Mouse (Mus musculus) hindbrain, embryonic 12.5 days (tissue): ENCODE measurements around the gene Jmjd4. TPM values are rescaled to one million over a fixed set of nuclear protein-coding genes. Genes with fewer than 3 reads are reported as not detected.
A peak's percentile ranks its signal among the peaks of the same experiment; 100 is the strongest.

Source experiments
- ATAC-seq: fragments of 200-750 bp; cut with Nextera tagmentation; 2 replicates; pipeline ENCODE4 v1.8.0; 2017; ENCODE audit warnings: moderate TSS enrichment; ENCODE audit not compliant: low FRiP score
- H3K27ac ChIP-seq: fragments of 300-500 bp; sonication (generic); 2 replicates; pipeline ENCODE4 v1.5.1; 2016; ENCODE audit warnings: mild to moderate bottlenecking
- H3K27me3 ChIP-seq: fragments of 300-500 bp; sonication (generic); 2 replicates; pipeline ENCODE4 v1.6.1; 2016; ENCODE audit warnings: mild to moderate bottlenecking
- H3K36me3 ChIP-seq: fragments of 300-500 bp; sonication (generic); 2 replicates; pipeline ENCODE4 v1.6.1; 2016; ENCODE audit warnings: mild to moderate bottlenecking
- H3K4me1 ChIP-seq: fragments of 300-500 bp; sonication (generic); 2 replicates; pipeline ENCODE4 v1.6.1; 2016
- H3K4me2 ChIP-seq: fragments of 300-500 bp; sonication (generic); replicated peaks from 2 replicates; pipeline ENCODE4 v1.6.1; 2016; ENCODE audit warnings: mild to moderate bottlenecking
- H3K4me3 ChIP-seq: fragments of 300-500 bp; sonication (generic); 2 replicates; pipeline ENCODE4 v1.5.1; 2016; ENCODE audit warnings: mild to moderate bottlenecking
- H3K9ac ChIP-seq: fragments of 300-500 bp; sonication (generic); 2 replicates; pipeline ENCODE4 v1.6.1; 2016; ENCODE audit warnings: mild to moderate bottlenecking, moderate library complexity
- H3K9me3 ChIP-seq: fragments of 300-500 bp; sonication (generic); replicated peaks from 2 replicates; pipeline ENCODE4 v1.6.1; 2016; ENCODE audit warnings: mild to moderate bottlenecking
- WGBS: fragments of 180-500 bp; shearing (Covaris S2); methylation state at CpG from one replicate; pipeline ENCODE4 v1.1.7; 2016; 5-methylcytosine and 5-hydroxymethylcytosine counted together
- polyA plus RNA-seq: library from polyadenylated mRNA; unstranded; fragments of >200 nt; fragmentation: Nextera tagmentation; extraction: Ambion mirVana; gene quantifications from 2 replicates; pipeline ENCODE4 v1.2.1, GENCODE M21; 2016

Gene Jmjd4
- polyA plus RNA-seq, 1 experiment from 2014 or later, result 14.6 TPM

- no peak for ATAC-seq
- H3K4me2 ChIP-seq, result no peak overlapping the region
- no peak overlapping the region for H3K27ac ChIP-seq
- 68% methylated on average over 6 of the region's 6 CpGs for WGBS
- no peaks in the 10 kb centered on the region for H3K4me1 ChIP-seq
- no peaks in the 10 kb centered on the region for H3K9me3 ChIP-seq
- H3K27me3 ChIP-seq, result no peaks in the 10 kb centered on the region
- no peaks in the 10 kb centered on the region for H3K36me3 ChIP-seq
- no peak overlapping the region for H3K4me3 ChIP-seq
- no peak overlapping the region for H3K9ac ChIP-seq
Observed at GRCm38 (mm10) chr11:59477240-59477639, 27.4 kb downstream of the Jmjd4 start.

- Histone ChIP-seq H3K4me3 (no peak overlapping the region), H3K27ac (no peak overlapping the region), H3K36me3 (peaks cover 30% of the 10 kb centered on the region), H3K9me3 (no peaks in the 10 kb centered on the region), H3K4me2 (no peak overlapping the region), H3K4me1 (no peaks in the 10 kb centered on the region), H3K27me3 (no peaks in the 10 kb centered on the region), H3K9ac (no peak overlapping the region)
- no peak for ATAC-seq
- 7% methylated on average over 2 of the region's 2 CpGs for WGBS
Observed at GRCm38 (mm10) chr11:59483212-59483611, 33.4 kb downstream of the Jmjd4 start.

GRCm38 (mm10) chr11:59485641-59486040 lies 35.8 kb downstream of the Jmjd4 start:
- H3K27ac ChIP-seq, result no peak overlapping the region
- no peaks in the 10 kb centered on the region for H3K9me3 ChIP-seq
- no peak overlapping the region for H3K4me2 ChIP-seq
- H3K27me3 ChIP-seq, result no peaks in the 10 kb centered on the region
- 67% methylated on average over 2 of the region's 2 CpGs for WGBS
- peaks cover 47% of the 10 kb centered on the region for H3K36me3 ChIP-seq
- no peaks in the 10 kb centered on the region for H3K4me1 ChIP-seq
- H3K9ac ChIP-seq, result no peak overlapping the region
- ATAC-seq, result no peak
- no peak overlapping the region for H3K4me3 ChIP-seq

- no peaks in the 10 kb centered on the region for H3K9me3 ChIP-seq
- 88% methylated on average over 8 of the region's 8 CpGs for WGBS
- ATAC-seq, result no peak
Observed at GRCm38 (mm10) chr11:59486222-59486621, 36.4 kb downstream of the Jmjd4 start.

GRCm38 (mm10) chr11:59496672-59497310 lies 46.9 kb downstream of the Jmjd4 start:
- H3K27ac ChIP-seq, result no peak overlapping the region
- H3K27me3 ChIP-seq, result no peaks in the 10 kb centered on the region
- H3K4me1 ChIP-seq, result no peaks in the 10 kb centered on the region
- no peak overlapping the region for H3K4me2 ChIP-seq
- no peak for ATAC-seq
- H3K9me3 ChIP-seq, result no peaks in the 10 kb centered on the region
- no peak overlapping the region for H3K9ac ChIP-seq
- H3K36me3 ChIP-seq, result peaks cover 94% of the 10 kb centered on the region
- H3K4me3 ChIP-seq, result no peak overlapping the region
- 89% methylated on average over 6 of the region's 6 CpGs for WGBS

More at GRCm38 (mm10) chr11:59486222-59486621, 36.4 kb downstream of the Jmjd4 start:
- H3K27me3 ChIP-seq, result no peaks in the 10 kb centered on the region
- H3K4me2 ChIP-seq, result no peak overlapping the region
- no peaks in the 10 kb centered on the region for H3K4me1 ChIP-seq
- no peak overlapping the region for H3K27ac ChIP-seq
- H3K36me3 ChIP-seq, result peaks cover 53% of the 10 kb centered on the region
- no peak overlapping the region for H3K9ac ChIP-seq
- H3K4me3 ChIP-seq, result no peak overlapping the region

- Histone ChIP-seq H3K27me3 (no peaks in the 10 kb centered on the region), H3K36me3 (peaks cover 94% of the 10 kb centered on the region), H3K4me3 (no peak overlapping the region), H3K9ac (no peak overlapping the region), H3K9me3 (no peaks in the 10 kb centered on the region), H3K4me1 (no peaks in the 10 kb centered on the region), H3K27ac (no peak overlapping the region), H3K4me2 (no peak overlapping the region)
- ATAC-seq, result no peak
- WGBS, result 91% methylated on average over 7 of the region's 7 CpGs
Observed at GRCm38 (mm10) chr11:59497747-59498146, 47.9 kb downstream of the Jmjd4 start.

GRCm38 (mm10) chr11:59501978-59502700 lies 52.3 kb downstream of the Jmjd4 start:
- peaks cover 65% of the 10 kb centered on the region for H3K36me3 ChIP-seq
- no peak overlapping the region for H3K27ac ChIP-seq
- no peak overlapping the region for H3K9ac ChIP-seq
- 95% methylated on average over 5 of the region's 5 CpGs for WGBS
- no peaks in the 10 kb centered on the region for H3K27me3 ChIP-seq
- no peak overlapping the region for H3K4me2 ChIP-seq
- H3K4me3 ChIP-seq, result no peak overlapping the region
- peaks cover 15% of the 10 kb centered on the region for H3K4me1 ChIP-seq
- ATAC-seq, result no peak
- H3K9me3 ChIP-seq, result no peaks in the 10 kb centered on the region

GRCm38 (mm10) chr11:59505351-59505838 lies 55.5 kb downstream of the Jmjd4 start:
- Histone ChIP-seq H3K4me1 (peaks cover 23% of the 10 kb centered on the region), H3K4me2 (peak overlapping the region; percentile 92), H3K4me3 (peak overlapping the region; percentile 80), H3K27ac (peak overlapping the region; percentile 93), H3K9ac (peak overlapping the region; percentile 91), H3K36me3 (peaks cover 33% of the 10 kb centered on the region), H3K9me3 (no peaks in the 10 kb centered on the region), H3K27me3 (no peaks in the 10 kb centered on the region)
- under 1% methylated on average over 21 of the region's 21 CpGs for WGBS
- peak; percentile 62 for ATAC-seq

- Histone ChIP-seq H3K27ac (peak overlapping the region; percentile 93), H3K9me3 (no peaks in the 10 kb centered on the region), H3K9ac (peak overlapping the region; percentile 91), H3K4me1 (peaks cover 23% of the 10 kb centered on the region), H3K36me3 (peaks cover 32% of the 10 kb centered on the region), H3K4me2 (peak overlapping the region; percentile 92), H3K4me3 (peak overlapping the region; percentile 80), H3K27me3 (no peaks in the 10 kb centered on the region)
- peak; percentile 91 for ATAC-seq
- under 1% methylated on average over 68 of the region's 71 CpGs for WGBS
Observed at GRCm38 (mm10) chr11:59505839-59506712, 56.2 kb downstream of the Jmjd4 start.

GRCm38 (mm10) chr11:59506713-59507074 lies 56.8 kb downstream of the Jmjd4 start:
- H3K4me1 ChIP-seq, result peaks cover 23% of the 10 kb centered on the region
- under 1% methylated on average over 14 of the region's 14 CpGs for WGBS
- H3K27me3 ChIP-seq, result no peaks in the 10 kb centered on the region
- peak overlapping the region; percentile 91 for H3K9ac ChIP-seq
- H3K27ac ChIP-seq, result peak overlapping the region; percentile 93
- H3K36me3 ChIP-seq, result peaks cover 35% of the 10 kb centered on the region
- peak; percentile 41 for ATAC-seq
- peak overlapping the region; percentile 80 for H3K4me3 ChIP-seq
- peak overlapping the region; percentile 92 for H3K4me2 ChIP-seq
- no peaks in the 10 kb centered on the region for H3K9me3 ChIP-seq
